Mouse (Mus musculus) kidney, adult 18-20 months (tissue): ENCODE data around the gene Ints13.
A peak's percentile ranks its signal among the peaks of the same experiment; 100 is the strongest.

Source experiments
- DNase-seq: peaks from one replicate; pipeline ENCODE4 v3.0.0; 2021

The Ints13 gene

DNA sequence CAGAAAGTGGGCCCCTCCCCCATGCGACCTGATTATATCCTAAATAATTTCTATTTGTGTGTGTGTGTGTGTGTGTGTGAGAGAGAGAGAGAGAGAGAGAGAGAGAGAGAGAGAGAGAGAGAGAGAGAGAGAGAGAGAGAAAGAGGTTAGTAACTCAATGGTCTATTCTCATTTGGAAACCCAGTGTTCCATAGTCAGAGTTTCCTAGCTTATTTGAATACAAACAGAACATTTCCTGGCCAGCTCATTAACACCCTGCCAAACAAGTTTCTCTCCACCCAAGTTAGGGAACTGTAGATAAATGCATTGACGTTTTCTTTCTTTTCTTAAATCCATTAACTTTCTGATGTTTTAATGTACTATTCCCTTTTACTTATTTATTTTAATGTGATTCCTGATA, 39.6 kb downstream of the Ints13 start:
- DNase-seq = no peak

DNA sequence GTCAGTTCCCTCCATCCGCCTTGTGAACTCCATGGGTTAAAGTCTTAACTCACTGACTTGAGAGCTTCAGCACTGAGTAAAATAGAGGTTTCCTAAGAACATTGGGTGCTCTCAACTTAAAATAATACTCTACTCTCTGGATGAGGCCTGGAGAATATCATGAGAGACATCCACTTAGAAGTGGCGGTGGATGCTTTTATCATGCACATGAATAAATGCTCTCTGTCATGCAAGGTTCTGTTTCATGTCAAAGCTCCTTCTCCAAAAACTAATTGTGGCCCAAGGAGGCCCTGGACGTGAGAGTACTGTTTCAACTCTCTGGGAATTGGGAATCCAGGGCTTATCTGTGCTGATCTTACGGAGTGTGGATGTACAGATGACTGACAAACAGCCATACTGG, 40.5 kb downstream of the Ints13 start:
- no peak for DNase-seq

DNA sequence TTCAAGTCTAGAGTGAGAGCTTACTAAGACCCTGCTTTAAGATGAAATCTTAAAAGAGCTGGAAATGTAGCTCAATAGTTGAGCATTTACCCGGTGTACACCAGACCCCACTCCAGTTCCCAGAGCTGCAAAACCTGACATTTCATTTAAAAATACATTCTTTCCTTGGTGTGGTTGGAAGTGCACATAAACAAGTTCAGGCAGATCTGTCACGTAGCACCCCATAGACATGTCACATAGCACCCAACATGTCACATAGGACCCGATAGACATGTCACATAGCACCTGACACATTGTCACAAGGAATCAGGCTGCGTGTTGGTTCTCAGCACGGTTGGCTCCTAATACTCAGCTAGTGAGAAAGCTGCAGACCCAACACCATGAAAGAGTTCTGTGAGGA, 42.1 kb downstream of the Ints13 start:
- no peak for DNase-seq

DNA sequence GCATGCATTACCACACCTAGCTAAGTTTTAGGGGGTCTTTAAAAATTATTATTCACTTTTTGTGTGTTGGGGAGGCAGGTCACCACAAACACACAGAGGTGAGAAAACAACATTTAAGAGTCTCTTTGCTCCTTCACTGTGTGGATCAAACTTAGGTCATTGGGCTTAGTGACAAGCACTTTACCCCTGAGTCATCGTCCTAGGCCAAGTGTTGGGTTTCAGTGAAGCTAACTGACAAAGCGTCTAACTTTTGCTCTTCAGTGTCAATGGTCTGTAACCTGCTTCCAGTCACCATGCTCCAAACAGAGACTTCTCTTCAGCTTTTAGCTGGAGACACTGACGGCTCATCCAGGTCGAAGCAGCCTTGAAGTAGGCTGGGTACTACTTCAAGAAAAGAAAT, 44.5 kb downstream of the Ints13 start:
- no peak for DNase-seq

DNA sequence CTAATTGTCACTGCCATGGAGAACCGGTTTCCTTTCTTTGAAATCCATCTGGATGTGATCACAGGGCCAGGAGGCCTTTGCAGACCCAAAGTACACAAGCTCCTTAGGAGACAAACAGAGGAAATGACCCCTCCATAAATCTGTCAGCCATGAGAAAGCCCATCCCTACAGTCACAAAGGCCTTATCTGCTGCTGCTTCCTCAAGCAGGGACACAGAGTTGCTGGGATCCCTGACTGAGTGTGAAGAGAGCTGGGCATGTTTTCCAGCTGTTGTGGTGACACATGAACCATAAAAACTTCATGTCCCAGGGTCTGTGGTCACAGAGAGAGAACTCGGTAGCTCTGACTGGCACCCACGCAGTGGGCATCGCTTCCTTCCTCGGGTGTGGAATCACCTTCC, 46.9 kb downstream of the Ints13 start:
- DNase-seq = peak; percentile 19

DNA sequence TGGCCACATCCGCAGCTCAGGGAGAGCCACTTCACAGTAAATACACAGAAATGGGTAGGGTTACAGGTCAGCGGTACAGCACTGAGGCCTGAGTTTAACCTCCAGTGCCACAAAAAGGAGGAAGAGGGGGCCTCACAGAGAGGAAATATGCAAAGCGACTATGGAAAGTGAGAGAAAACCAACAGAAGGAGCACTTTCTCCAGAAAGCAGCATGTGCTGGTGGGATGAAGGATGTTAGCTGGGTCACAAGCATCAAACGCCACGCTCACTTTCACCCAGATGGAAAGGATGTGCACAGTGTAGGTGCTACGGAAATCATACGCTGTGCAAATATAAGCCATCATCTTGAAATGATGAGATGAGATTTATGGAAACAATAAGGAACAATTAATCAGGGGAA, 47.3 kb downstream of the Ints13 start:
- no peak for DNase-seq

DNA sequence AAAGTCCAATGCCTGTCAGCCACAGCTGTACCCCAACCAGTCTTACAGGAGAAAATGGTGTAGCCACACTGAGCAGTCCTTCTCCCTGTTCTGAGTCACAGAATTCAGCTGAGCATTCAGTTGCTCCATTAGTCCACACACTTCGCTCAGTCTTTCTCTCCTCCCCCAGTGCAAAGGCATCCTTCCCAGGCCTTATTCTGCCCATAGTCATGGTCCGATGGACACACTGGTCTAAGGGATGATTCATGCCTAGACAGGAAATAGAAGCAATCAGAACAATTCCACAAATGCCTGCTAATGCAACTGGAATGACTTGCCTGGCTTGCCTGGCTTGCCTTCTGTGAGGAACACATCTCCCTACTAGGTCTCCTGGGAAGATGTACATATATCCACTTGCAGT, 50.1 kb downstream of the Ints13 start:
- no peak for DNase-seq

DNA sequence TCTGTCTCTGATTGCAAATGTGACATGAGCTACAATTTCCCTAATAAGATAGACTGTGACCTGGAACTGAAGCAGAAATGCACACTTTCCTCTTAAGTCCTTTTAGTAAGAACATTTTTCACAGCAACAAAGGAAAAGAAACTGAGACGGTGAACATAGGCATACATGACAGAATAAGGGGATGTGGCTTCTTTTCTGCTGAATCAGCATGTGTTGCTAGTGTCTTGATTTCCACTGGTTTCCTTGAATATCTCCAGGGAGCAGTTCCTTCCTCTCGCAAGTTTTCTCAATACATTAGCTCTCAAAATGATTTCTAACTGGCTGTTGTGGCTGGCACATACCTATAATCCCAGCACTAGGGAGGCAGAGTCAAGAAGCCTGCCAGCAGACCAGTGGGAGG, 52.1 kb downstream of the Ints13 start:
- DNase-seq = no peak

DNA sequence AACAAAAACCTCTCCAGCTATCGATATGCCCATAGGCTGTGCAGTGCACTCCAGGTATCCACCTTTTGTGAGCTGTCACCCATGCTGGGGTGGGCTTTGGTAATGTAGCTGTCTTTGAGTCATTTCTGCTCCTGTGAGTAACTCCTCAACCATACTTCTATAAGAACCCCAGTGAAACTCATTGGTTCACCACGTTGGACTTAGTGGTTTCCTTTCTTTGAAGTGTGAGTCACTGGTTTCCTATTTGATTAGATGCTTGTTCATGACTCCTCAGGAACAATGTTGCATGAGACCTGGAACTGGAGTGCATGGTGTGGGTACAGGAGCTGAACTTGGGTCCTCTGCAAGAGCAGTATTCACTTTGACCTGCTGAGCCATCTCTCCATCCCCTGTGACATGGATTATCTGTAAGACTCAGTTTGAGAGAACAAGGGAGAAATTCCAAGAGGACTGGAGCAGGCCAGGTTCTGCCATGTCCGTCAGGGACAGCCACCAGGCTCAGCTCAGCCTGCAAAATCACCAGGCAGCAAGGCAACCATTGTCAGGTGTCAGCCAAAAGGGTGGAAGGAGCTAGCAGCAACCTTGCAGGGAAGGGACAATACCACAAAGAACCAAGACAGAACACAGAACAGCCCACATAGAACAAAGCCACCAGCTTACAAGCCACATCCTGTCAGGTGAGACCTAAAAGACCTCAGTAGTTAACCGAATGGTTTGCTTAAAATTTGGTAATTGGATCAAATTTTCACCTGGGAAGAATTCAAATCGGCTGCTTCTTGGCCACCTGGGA, 56.0 kb downstream of the Ints13 start:
- DNase-seq = no peak

DNA sequence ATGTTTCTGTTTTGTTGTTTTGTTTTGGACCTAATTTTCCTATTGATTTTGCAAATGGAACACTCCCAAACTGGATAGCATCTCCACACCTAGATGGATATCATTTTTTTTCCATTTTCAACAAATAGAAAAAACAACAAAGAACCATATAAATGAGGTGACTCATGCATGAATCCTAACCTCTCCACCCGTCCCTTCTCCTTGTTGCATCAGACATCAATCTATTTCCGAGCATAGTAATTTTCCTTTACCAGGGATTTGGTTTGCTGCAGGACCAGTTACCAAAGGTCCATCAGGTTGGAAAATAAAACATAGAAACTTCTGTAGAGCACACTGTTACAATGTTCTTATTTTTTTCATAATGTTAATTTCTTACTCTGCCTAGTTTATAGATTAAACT, 58.6 kb downstream of the Ints13 start:
- no peak for DNase-seq

DNA sequence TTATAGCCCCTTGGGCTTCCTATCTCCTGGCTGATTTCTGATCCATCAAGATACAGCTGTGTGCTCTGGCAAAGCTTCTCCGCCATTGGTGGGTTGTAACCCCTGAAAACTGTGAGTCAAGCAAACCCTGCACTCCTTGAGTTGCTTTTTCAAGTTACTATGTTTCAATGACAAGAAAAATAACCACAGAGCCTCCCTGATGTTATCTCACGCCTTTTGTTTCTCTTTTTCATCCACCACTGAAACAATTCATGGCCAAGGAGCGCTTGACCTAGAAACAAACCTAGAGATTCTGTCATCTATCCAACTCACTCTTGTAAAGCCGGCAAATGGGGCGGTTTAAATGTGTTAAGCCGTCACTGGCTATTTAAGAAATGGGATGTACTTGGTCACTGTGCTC, 61.7 kb downstream of the Ints13 start:
- DNase-seq = no peak

DNA sequence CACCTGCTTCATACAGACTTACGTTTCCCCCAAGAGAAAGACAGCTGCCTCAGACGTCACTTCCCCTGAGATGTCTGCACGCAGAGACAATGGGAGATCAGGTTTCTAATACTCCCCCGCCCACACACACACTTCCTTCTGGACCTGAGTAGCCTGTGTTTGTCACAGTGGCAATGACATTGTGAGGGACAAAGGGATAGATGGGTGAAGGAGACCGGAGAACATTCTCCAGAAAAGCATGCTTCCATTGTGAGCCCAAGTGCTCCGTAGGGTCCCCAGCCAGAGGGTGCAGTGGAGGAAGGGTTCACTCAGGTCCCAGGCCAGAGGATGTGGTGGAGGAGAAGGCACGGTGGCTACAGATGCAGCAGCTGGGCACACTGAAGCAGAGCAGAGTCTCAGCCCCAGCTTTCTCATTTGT, 63.1 kb downstream of the Ints13 start:
- DNase-seq = no peak

DNA sequence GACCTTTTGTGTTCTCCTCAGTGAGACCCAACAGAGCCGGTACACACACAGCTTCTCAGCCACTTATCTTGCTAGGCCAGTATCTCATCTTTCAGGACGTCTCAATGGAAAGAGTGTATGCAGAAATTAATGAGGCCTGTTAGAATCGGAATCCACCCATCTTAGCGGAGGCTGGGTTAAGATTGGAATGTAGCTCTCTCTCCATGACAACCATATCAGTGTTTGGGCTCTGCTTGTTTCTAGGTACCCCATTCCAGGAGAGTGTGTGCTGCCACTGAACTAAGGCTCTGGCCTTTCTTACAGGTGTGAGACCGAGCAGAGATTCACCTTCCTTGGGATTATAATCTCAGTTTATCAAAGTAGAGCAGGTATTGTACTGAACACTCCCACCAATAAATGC, 63.7 kb downstream of the Ints13 start:
- no peak for DNase-seq

DNA sequence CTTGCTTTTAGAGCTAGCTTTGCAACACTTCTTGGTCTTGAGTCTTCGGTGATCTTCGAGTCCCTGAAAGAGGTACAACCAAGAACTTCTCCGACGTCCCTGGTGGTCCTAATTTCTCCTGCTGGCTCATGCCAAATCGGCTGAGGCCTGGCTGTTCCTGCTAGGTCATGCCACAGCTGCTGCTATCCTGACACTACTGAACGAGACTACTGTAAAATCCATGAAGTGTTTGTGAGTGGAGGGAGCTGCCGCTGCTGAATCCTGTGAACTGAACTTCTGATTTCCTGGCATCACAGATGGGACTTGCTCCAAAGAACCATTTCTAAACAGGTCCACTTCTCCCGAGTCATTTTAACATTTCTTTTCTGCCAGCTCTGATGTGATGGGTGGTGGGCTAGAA, 64.3 kb downstream of the Ints13 start:
- no peak for DNase-seq

DNA sequence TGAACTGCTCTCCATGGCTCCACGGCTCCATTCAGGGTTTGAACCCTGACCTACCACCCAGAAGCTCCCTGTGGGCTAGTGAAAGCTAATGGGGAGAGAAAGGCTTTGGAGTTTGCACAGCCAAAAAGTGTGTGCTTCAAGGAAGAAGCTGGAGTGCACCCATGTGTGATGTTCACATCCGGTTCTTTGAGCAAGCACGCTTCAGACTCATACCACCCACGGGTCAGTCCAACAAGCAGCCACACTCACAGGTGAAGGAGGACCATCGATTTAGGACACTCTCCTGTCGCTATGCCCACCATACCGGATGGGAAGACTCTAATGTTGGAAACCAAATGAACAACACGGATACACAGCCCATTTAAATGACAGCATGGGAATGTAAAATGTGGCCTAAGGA, 66.1 kb downstream of the Ints13 start:
- no peak for DNase-seq

DNA sequence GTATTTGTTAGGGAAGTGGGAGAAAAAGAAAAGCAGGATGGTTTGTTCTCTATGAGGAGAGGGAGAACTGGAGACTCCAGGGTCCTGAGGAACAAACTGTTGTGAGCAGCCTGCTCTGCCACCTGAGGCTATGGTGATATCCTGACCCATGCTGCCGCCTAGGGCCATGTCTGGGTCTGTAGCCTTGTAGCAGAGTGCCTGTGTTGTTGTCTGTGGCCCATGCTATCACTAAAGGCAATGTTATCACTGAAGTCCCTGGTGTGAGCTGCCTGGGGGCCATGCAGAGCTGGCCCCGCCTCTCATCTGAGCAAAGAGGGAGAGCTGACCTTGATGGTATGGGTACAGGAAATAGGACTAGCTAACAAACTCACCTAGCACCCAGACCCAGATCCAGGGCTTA, 67.7 kb downstream of the Ints13 start:
- no peak for DNase-seq

DNA sequence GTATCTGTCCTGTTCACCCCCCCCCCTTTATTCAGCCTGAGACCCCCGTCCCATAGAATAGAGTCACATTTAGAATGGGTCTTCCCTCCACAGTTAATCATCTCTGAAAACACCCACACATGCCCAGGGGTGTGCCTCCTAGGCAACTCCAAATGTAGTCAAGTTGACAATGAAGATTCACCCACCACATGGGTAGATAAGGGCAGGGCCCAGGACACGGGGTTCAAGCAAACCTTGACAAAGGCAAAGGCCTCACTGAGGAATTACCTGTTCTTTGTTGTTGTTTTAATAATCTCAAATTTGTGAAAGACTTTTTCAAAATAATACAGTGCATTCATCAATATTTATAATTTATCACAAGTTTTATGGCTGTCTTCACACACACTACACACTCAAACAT, 73.2 kb downstream of the Ints13 start:
- DNase-seq = no peak

DNA sequence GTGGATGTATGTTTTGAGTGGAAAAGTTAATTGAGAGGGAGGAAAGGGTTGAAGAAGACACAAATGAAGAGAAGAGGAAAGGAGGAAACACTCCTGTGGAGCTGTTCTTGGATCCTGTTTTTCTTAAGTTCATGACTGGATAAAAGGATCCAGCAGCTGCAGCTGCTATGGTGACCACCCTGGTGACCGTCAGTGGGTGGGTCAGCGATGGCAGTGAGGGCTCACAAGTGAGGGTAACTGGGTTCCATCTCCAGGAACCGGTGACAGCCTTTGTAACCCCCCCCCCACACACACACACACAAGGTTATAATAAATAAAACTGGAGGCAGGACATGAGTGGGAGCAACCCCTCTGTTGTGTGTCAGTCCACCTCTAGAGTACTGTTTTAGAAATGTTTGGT, 74.8 kb downstream of the Ints13 start:
- no peak for DNase-seq

DNA sequence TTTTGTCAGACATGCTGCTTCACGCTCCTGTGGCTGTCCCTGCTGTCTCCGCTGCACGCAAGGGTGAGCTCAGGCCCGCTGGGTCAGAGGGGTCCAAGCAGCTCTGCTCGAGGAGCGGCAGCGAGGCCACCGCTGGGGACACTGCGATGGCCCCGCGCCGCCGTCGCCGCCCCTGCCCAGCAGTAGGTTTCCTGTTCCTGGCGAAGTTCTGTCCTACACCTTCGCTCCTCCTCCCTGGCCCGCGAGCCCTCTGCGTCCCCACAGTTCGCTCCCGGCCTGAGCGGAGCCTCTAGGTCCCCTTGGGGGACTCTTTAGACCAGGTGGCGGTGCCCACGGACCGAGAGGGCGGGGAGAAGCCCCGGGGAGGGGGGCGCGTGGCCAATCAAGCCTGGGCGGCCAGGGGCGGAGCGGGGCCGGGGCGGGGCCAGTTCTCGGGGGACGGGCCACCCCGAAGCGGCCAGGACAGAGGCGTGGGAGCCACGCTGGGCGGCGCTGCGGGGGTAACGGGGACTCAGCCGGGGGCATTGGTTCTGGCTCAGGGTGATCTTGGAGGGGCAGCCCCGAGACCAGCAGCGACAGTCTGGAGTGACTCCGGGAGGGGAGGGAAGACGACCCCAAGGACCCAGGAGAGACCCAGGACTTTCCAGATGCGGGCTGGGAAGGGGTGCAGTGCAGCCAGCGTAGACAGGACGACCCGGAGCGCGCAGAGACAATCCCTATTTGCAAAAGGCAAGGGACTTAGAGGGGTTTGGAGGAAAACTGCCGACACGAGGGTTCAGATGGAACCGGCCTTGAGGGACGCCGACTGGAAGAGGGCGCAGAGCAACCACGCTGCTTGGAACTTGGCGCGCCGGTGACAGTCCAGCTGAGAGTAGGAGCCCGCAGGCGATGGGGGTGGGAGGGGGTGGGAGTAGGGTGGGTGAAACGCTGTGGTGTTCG, 75.5 kb downstream of the Ints13 start, which contains the start of gene Itpr2:
Itpr2 (minus strand) TSS at position 358 of the 939 bp plus-strand sequence.
- DNase-seq = peak; percentile 94

DNA sequence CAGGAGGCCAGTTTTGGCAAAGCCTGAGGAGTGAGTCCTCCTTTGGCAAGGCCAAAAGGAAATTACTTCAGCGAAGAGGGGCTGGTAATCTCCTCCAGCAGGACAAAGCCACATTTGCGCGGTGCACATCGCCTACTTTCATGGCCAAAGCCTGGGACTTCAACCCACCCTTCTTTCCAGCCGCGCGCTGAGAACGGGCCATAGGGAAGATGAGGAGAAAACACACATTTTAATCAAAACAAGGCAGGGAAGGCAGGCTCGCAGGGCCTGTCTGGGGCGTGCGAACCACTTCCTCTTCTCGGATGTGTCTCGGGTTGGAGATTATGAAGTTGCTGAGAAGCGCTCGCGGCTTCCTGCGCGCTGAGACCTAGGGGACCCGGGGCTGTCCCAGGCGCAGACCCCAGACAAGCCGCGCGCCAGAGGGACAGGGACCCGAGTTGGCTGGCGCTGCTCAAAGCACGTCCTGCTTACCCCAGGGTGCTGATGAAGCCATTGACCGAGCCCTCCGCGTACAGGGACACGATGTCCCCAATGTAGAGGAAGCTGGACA, 76.2 kb downstream of the Ints13 start:
- peak; percentile 74 for DNase-seq

DNA sequence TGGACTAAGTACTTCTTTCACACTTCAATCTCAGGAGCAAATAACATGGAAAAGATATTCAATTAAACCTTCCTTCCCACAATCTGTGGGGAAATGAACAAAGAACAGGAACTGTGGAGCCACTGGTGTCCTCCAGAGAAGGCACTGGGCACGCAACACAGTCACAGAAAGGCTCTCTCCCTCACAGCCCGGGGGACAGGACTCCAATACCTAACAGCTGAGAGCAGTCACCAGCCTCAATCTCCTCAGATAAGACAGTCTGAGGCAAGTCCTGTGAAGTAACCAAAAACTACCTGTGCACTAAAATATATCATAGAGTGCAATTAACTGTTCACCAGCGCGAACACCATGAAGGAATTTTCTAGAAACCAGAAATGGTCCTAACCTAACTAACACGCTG, 76.9 kb downstream of the Ints13 start:
- DNase-seq = peak; percentile 26

DNA sequence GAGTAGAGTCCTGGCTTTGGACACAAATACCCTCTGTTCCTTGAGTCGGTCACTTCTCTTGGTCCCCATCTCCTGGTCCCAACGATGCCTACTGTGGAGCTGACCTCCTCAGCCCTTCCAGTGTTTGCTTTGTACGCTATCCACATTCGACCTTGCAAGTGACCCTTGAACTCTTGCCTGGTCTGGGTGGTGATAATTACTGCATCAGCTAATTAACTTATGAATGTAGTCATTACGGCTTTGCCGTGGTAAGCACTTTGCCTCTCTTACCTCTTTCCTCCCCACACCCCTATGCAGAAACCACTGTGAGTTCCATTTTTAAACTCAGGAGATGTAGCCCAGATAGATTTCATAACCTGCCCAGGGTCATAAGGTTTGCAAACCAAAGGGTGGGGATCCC, 77.4 kb downstream of the Ints13 start:
- peak; percentile 38 for DNase-seq
